Mouse (Mus musculus): ENCODE results near the gene Vtcn1. TPM values are rescaled to one million over a fixed set of nuclear protein-coding genes. Genes with fewer than 3 reads are reported as not detected.

Gene Vtcn1
- total and polyA plus RNA-seq, 3 experiments = 0.05 TPM; not detected in 2

- DNase-seq (ENCODE audit: low spot score) (no peak), ATAC-seq (ENCODE audit: extremely low read depth, insufficient number of reproducible peaks, low FRiP score, poor library complexity, severe bottlenecking) (no peak)
- no peaks in the 10 kb centered on the region for H3K36me3 ChIP-seq (replicated peaks)
- peaks cover 11% of the 10 kb centered on the region for H3K27me3 ChIP-seq (ENCODE audit: insufficient read depth, low read length)
- peaks cover 35% of the 10 kb centered on the region for H3K4me1 ChIP-seq (ENCODE audit: insufficient read depth, low read depth, low read length)
- TF ChIP-seq TAL1 (conservative IDR thresholded peaks at IDR 0.05; ENCODE audit: low read depth, low read length) = no peak
- no peak for TF ChIP-seq POLR2AphosphoS5 (IDR thresholded peaks at IDR 0.05; ENCODE audit: insufficient replicate concordance, low read depth, low read length)
- no peak for TF ChIP-seq CTCF (IDR thresholded peaks at IDR 0.05; ENCODE audit: low read depth, low read length)
- no peak for TF ChIP-seq GATA2 (IDR thresholded peaks at IDR 0.05; ENCODE audit: borderline replicate concordance, low read depth, low read length)
- TF ChIP-seq GATA1 (IDR thresholded peaks at IDR 0.05; ENCODE audit: borderline replicate concordance, low read length) = no peak
- no peaks in the 10 kb centered on the region for H3K9me3 ChIP-seq (replicated peaks)
- peak overlapping the region; percentile 72 for H3K4me3 ChIP-seq (ENCODE audit: low read depth, low read length)
Observed at GRCm38 (mm10) chr3:100922506-100923375, 97.5 kb downstream of the Vtcn1 start.

GRCm38 (mm10) chr3:100924065-100924732, 98.9 kb downstream of the Vtcn1 start:
- no peak for DNase-seq (ENCODE audit: low spot score)
- H3K36me3 ChIP-seq (replicated peaks) = peaks cover 3% of the 10 kb centered on the region
- H3K4me1 ChIP-seq (ENCODE audit: insufficient read depth, low read depth, low read length) = peaks cover 35% of the 10 kb centered on the region
- no peaks in the 10 kb centered on the region for H3K9me3 ChIP-seq (replicated peaks)
- ATAC-seq (ENCODE audit: extremely low read depth, insufficient number of reproducible peaks, low FRiP score, poor library complexity, severe bottlenecking) = no peak
- TF ChIP-seq POLR2AphosphoS5 (IDR thresholded peaks at IDR 0.05; ENCODE audit: insufficient replicate concordance, low read depth, low read length) (no peak), CTCF (IDR thresholded peaks at IDR 0.05; ENCODE audit: low read depth, low read length) (no peak)
- no peak overlapping the region for H3K4me3 ChIP-seq (ENCODE audit: low read depth, low read length)
- H3K27me3 ChIP-seq (ENCODE audit: insufficient read depth, low read length) = peaks cover 5% of the 10 kb centered on the region

DNA sequence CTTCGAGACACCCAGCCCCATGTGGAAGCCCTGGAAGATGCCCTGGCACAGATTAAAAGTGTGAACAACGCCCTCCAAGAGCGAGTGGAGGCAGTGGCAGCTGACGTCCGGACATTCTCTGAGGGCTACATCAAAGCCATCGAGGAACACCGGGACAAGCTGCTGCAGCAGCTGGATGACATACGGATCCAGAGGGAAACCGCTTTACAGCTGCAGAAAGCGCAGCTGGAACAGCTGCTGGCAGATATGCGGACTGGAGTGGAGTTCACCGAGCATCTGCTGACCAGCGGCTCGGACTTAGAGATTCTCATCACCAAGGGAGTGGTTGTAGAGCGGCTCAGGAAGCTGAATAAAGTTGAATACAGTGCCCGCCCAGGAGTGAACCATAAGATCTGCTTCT, 99.9 kb downstream of the Vtcn1 start:
- H3K4me1 ChIP-seq (ENCODE audit: insufficient read depth, low read depth, low read length) = peaks cover 32% of the 10 kb centered on the region
- ATAC-seq (ENCODE audit: extremely low read depth, insufficient number of reproducible peaks, low FRiP score, poor library complexity, severe bottlenecking) = no peak
- no peak overlapping the region for H3K4me3 ChIP-seq (ENCODE audit: low read depth, low read length)
- no peak for TF ChIP-seq POLR2AphosphoS5 (IDR thresholded peaks at IDR 0.05; ENCODE audit: insufficient replicate concordance, low read depth, low read length)
- no peak for TF ChIP-seq GATA2 (IDR thresholded peaks at IDR 0.05; ENCODE audit: borderline replicate concordance, low read depth, low read length)
- no peak for TF ChIP-seq GATA1 (IDR thresholded peaks at IDR 0.05; ENCODE audit: borderline replicate concordance, low read length)
- no peak for TF ChIP-seq CTCF (IDR thresholded peaks at IDR 0.05; ENCODE audit: low read depth, low read length)
- TF ChIP-seq TAL1 (conservative IDR thresholded peaks at IDR 0.05; ENCODE audit: low read depth, low read length) = no peak
- peaks cover 5% of the 10 kb centered on the region for H3K27me3 ChIP-seq (ENCODE audit: insufficient read depth, low read length)
- H3K9me3 ChIP-seq (replicated peaks) = no peaks in the 10 kb centered on the region
- H3K36me3 ChIP-seq (replicated peaks) = peaks cover 6% of the 10 kb centered on the region
- DNase-seq (ENCODE audit: low spot score) = no peak

GRCm38 (mm10) chr3:100931332-100932076, 106.2 kb downstream of the Vtcn1 start:
- Histone ChIP-seq H3K36me3 (replicated peaks) (peaks cover 38% of the 10 kb centered on the region), H3K4me1 (ENCODE audit: insufficient read depth, low read depth, low read length) (peaks cover 8% of the 10 kb centered on the region), H3K9me3 (replicated peaks) (no peaks in the 10 kb centered on the region), H3K4me3 (ENCODE audit: low read depth, low read length) (no peak overlapping the region), H3K27me3 (ENCODE audit: insufficient read depth, low read length) (no peaks in the 10 kb centered on the region)
- DNase-seq (ENCODE audit: low spot score) = no peak
- no peak for TF ChIP-seq POLR2AphosphoS5 (IDR thresholded peaks at IDR 0.05; ENCODE audit: insufficient replicate concordance, low read depth, low read length)
- no peak for ATAC-seq (ENCODE audit: extremely low read depth, insufficient number of reproducible peaks, low FRiP score, poor library complexity, severe bottlenecking)

- no peaks in the 10 kb centered on the region for H3K27me3 ChIP-seq (ENCODE audit: insufficient read depth, low read length)
- DNase-seq (ENCODE audit: low spot score) (no peak), ATAC-seq (ENCODE audit: extremely low read depth, insufficient number of reproducible peaks, low FRiP score, poor library complexity, severe bottlenecking) (peak; percentile 41; the same call in 1 of the 2 replicates)
- TF ChIP-seq CTCF (IDR thresholded peaks at IDR 0.05; ENCODE audit: low read depth, low read length) = no peak
- TF ChIP-seq GATA2 (IDR thresholded peaks at IDR 0.05; ENCODE audit: borderline replicate concordance, low read depth, low read length) = no peak
- no peak for TF ChIP-seq TAL1 (conservative IDR thresholded peaks at IDR 0.05; ENCODE audit: low read depth, low read length)
- TF ChIP-seq GATA1 (IDR thresholded peaks at IDR 0.05; ENCODE audit: borderline replicate concordance, low read length) = no peak
- no peak for TF ChIP-seq POLR2AphosphoS5 (IDR thresholded peaks at IDR 0.05; ENCODE audit: insufficient replicate concordance, low read depth, low read length)
- peaks cover 8% of the 10 kb centered on the region for H3K4me1 ChIP-seq (ENCODE audit: insufficient read depth, low read depth, low read length)
- H3K9me3 ChIP-seq (replicated peaks) = no peaks in the 10 kb centered on the region
- H3K4me3 ChIP-seq (ENCODE audit: low read depth, low read length) = no peak overlapping the region
- peaks cover 46% of the 10 kb centered on the region for H3K36me3 ChIP-seq (replicated peaks)
Observed at GRCm38 (mm10) chr3:100932077-100932944, 107.1 kb downstream of the Vtcn1 start.

All from G1E (cell line).